Mouse (Mus musculus): ENCODE results near the gene Gif.

GRCm38 (mm10) chr19:11785409-11786154 lies 38.2 kb downstream of the Gif start:
- TF ChIP-seq CTCF (IDR thresholded peaks at IDR 0.05; ENCODE audit: low read depth, low read length), result no peak
- no peak for TF ChIP-seq POLR2A (IDR thresholded peaks at IDR 0.05; ENCODE audit: extremely low read depth, insufficient read depth, low read length)

Data from liver, adult 2 months (tissue).